Mouse (Mus musculus): Measurements from ENCODE around the gene Tmem176b.
"Not testable (repeated sequence)": the region's sequence is repeated elsewhere in the genome, so short reads cannot be mapped to it uniquely, and the experiment has no call there.

The Tmem176b gene

DNA sequence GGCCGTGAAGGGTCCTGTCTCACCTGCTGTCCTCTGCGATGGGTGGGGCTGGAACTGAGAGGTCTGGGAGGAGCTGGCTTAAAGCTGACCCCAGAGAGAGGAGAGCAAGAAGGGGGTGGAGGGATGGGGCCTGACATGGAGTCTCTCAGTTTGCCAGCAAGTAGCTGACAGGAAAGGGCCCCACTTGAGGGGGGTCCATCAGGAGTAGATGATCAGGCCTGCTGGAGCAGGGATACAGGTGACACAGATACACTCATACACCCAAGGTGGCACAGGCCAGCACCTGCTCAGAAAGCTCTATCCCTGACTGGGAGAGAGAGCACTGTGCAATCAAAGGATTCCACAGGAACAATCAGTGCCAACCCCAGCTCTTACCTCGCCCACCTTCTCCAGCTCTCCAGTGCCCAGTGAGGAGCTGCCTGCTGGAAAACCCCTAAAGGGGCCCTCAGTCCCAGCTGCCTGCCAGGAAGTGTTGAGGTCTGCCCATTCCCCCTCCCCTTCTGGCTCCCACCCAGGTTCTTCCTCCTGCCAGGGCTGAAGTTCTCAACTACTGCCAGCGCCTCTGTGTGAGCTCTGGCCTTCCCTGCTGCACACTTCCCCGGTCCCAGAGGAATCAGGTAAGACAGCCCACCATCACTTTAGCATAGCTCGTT is at the start of gene Tmem176b:
Gene Tmem176b (minus strand): TSS at position 524 of the 653 bp plus-strand sequence.
- peak in 1 of 2 experiments; percentile 16 for DNase-seq (ENCODE audit: low read depth in 2 of 2, low spot score in 2 of 2)

DNA sequence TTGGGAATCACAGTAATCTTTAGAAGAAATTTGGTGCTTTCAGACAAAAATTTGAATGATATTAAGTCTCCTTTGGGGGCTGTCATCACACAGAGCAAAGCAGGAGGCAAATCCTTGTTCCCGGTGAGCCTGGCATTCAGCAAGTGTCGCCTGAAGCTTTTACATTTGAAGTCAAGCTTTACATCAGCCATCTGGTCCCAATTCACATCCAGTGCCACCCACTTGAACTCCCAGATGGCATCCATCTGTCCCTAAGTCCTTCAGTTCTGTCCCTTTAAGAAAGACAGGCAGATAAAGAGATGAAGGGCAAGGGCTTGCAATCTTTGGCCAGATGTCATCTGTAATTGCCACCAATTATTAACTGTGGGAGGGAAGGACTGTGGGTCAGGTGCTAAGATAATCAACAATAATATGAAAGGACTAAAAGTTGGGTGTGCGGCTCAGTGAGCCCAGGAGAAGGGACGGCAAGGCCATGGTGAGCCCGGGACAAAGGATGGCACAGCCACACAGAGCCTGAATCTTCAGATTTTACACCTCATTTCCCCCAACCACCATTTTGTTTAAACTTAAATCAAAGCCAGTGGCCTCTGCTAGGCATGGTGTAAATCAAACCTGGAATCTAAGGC is 35.3 kb upstream of the Tmem176b start:
- no peak for DNase-seq (ENCODE audit: low read depth in 2 of 2, low spot score in 2 of 2)

DNA sequence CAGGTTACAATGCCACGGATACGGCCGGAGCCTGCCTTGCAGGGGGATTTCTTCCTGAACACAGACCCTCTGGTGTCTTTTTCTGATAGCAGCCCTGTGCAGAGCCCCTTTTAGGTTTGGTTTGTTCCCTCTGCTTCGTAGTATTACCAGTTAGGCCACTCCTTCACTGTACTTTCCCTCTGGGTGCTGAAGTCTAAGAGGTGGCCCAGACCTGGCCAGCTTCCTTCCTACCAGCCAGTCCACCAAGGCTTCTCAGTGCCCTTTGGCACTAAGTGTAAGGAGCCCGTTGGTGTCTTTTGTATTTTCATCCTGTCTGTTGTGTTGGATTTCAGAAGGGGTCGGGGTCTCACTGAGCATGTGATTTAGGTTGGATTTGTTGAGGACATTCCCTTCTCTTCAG is 34.2 kb upstream of the Tmem176b start:
- DNase-seq (ENCODE audit: low read depth in 2 of 2, low spot score in 2 of 2), result no peak

DNA sequence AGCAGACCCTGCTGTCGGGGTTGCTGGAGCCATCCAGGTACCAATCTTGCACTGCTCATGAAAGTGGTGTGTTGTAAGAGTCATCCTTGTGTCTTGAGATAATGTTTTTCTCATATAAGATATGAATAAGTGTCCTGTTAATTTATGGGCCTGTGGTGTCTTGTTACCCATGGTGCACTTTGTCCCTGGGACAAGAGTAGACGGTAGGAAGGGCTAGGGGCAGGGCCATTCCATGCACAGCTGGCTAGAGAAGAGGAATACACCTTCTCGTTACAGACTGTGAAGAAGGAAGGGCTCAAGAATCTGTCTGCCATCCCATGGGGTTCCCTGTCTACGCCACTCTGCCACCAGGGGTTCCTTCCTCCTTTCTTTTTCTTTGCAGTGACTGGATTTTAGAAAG is 33.3 kb upstream of the Tmem176b start:
- DNase-seq (ENCODE audit: low read depth in 2 of 2, low spot score in 2 of 2), result no peak

DNA sequence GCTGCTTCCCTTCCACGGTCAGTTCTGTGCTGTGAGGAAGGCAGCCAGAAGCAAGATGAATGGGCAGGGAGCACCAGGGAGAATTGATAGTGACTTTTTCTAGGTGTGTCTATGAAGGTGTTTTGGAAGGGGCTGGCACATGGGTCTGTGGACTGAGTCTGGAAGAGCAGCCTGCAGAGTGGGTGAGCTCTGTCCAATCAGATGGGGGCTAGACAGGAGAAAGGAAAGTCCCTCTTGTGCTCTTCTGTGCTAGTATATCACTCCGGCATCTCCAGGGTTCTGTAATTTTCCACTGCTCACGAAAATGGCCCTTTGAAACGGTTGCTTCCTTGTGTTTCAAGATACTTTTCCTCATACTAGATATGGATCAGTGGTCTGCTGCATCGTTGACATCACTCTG is 31.3 kb upstream of the Tmem176b start, which contains the start of gene Aoc1:
Gene Aoc1 (plus strand): TSS at position 301 of the 400 bp plus-strand sequence.
- DNase-seq (ENCODE audit: low read depth in 2 of 2, low spot score in 2 of 2), result no peak

DNA sequence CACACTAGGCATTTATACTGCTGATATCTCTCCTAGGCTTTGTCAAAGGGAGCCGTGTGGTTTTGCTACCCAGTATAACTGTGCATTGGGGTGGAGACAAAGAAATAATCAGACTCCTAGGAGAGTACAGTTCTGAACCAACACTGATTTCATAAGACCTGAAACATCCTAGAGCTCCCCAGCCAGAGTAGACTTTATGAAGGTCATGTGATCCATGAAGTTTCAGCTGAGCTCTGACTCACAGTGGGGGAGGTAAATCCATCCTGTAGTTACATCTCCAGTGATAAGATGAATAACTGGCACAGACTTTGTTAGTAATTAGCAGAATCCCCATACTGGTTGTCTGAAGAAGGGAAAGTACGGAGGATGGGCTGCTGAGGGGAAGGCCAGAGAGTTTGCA is 28.5 kb upstream of the Tmem176b start:
- no peak for DNase-seq (ENCODE audit: low read depth in 2 of 2, low spot score in 2 of 2)

DNA sequence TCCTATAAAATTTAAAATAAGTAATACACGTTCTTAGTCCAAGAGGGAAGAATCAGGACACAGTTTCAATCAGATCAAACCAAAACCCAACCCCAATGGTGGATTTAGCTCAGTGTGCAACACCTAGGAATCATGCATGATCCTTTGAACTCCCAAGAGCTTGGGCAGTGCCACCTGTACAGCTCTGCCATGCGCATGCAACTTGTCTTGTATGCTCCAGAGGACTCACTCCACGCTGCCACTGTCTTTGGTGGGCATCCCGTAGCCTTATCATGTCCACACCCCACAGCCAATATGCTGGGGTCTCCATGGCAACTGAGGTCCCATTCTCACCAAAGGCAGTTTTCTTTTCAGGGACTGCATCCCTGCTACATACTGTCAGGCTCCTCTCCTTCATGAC is 25.9 kb upstream of the Tmem176b start:
- DNase-seq (ENCODE audit: low read depth in 2 of 2, low spot score in 2 of 2), result no peak

DNA sequence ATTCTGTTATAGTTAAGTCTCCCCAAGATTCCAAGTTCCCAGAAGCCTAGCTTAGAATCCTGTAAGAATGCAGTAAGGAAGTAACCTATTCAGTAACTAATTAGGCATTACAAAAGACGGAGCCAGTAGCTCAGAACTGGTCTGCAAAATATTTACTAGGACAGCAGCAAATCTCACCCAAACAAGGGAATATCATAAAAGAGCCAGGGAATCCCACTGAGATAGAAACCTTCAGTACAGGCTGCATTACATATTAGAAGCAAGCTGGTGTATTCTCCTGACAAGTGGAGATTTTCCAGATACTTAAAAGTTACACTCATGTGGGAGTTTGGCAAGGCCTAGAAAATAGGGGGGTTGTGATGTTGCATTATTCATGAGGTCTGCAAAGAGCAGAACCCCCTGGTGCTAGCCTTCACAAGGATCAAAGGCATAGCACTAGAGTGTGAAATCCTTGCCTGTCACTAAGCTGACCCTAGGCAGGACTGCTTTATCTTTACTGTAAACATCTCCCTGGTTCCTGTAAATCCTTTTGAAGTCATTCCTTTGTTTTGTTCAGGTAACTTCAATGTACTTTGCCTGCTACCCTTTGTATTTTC is 25.2 kb upstream of the Tmem176b start:
- not testable (repeated sequence) for DNase-seq (ENCODE audit: low read depth in 2 of 2, low spot score in 2 of 2)

DNA sequence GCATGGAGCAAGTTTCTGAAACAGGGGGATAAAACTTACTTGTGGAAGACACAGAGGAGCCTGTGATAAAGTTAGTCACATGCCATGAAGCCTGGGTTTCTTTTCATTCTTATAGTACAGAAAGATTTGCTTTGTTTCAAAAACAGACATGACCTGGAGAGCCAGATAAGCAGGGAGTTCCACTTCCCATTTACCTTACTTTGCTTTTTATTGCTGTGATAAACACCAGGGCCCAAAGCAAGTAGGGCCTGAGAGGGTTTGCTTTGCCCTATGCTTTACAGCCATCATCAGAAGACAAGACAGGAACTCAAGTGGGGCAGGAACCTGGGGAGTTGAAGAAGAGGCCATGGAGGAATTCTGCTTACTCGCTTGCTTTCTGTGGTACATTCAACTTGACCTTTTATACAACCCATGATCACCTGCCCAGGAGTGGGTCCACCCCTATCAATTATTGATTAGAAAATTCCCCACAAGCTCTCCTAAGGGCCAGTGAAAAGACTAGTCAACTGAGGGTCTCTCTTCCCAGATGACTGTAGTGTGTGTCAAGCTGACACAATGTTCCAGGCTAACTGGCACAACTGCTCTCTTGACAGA is 24.0 kb upstream of the Tmem176b start:
- DNase-seq (ENCODE audit: low read depth in 2 of 2, low spot score in 2 of 2), result no peak

DNA sequence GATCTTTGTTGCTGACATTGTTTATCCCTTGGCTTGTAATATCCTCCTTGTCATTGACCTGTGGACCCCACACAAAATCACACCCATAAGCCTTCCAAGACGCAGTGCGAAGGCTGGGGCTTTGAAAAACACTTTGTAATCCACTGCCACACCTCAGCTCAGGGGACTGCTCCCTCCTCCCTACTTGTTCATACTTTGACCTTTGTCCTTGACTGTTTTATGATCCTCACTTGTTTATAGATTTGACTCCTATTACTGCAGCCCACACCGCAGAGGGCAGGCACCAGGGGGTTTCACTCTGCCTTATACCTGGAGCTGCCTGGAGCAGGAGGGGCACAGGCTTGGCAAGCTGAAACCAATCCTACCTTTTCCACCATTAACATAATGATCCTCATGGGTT is 23.4 kb upstream of the Tmem176b start:
- DNase-seq (ENCODE audit: low read depth in 2 of 2, low spot score in 2 of 2), result no peak

DNA sequence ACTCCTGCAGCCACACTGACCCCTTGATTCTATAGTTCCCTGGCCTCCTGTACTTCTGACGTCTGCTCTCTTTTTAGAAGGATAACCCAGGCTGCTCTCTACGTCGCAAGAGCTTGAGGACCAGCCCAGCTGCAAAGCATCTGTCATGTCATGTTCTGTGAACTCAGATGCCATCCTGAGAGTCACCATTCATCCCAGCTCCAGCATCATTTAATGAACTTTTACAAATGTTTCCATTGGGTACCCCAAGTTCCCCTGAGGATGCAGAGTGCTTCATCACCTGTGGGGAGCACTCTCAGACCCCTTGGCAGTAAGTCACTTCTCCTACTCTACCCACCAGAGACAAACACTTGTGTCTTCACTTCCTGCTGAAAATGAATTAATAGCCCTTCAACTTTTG is 22.9 kb upstream of the Tmem176b start:
- no peak for DNase-seq (ENCODE audit: low read depth in 2 of 2, low spot score in 2 of 2)

DNA sequence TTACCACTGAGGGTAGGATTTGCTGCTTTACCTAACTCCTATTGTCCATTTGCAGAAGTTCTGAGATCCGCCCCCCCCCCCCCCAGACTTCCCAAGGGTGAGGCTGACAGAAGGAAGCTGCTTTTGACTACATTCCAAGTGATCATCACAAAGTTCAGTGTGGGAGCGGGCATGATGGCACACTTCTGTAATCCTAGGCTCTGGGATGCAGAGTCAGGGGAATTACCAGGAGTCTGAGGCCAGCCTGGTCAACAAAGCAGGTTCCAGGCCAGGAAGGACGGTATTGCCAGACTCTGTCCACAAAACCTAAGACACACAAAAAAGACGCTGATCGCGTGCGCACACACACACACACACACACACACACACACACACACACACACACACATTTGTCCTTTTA is 22.2 kb upstream of the Tmem176b start:
- no peak for DNase-seq (ENCODE audit: low read depth in 2 of 2, low spot score in 2 of 2)

DNA sequence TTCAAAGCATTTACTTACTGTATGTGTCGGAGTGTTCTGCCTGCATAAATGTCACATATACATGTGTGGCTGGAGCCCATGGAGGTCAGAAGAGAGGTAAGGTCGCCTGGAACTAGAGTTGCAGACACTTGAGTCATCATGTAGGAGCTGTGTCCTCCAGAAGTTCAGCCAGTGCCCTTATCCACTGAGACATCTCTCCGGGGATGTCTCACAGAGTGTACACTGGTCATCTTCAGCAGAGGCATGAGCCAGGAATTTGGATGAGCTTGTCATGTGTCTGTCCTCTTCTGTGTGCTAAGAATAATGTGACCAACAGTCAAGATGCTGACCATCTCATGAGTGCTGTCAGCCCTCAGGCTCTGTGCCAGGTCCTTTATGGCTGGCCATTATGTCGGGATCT is 21.5 kb upstream of the Tmem176b start:
- no peak for DNase-seq (ENCODE audit: low read depth in 2 of 2, low spot score in 2 of 2)

DNA sequence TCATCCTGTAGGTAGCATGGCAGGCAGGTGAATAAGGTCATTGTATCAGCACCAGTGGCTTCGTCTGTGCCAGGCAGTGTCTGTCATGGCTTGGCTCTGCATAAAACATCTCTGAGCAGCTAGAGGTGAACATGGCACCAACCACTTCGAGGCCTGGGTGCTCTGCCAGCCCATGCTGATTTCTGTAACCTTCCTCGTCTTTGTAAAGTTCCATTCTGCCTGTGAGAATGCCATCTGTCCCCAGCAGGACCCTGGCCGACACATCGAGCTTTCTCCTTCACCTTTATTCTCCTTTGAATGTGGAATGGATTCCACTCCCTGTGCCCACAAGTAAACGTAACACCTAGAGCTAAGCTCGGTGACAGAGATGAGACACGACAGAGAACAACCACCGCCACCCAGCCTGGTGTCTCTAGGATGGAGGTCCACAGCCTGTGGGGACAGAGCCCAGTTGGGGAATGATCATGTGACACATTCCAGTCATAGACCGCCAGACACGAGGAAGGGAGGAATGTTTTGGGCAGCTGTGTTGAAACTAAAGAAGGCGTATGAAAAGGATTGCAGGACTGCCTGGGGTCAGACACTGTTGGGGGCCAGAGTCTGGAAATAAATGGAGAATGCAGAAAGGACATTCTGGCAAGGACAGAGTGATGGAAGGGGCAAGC is 20.5 kb upstream of the Tmem176b start:
- no peak for DNase-seq (ENCODE audit: low read depth in 2 of 2, low spot score in 2 of 2)

DNA sequence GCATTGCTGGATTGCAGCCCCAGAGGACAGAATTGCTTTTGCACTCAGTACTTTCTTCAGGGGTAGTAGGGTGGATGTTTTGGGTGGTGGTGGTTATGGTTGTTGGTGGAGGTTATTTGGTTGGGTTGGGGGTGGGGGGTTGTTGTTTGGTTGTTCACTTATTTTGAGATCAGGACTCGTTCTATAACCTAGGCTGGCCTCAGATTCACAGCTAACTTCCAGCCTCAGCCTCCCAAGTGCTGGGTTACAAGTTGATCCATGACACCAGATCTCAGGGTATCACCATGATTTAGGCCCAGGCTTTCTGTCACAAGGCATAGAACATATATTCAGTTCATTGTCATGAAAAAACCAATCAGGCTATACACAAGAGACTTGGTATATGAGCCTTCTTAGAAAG is 19.6 kb upstream of the Tmem176b start:
- no peak for DNase-seq (ENCODE audit: low read depth in 2 of 2, low spot score in 2 of 2)

DNA sequence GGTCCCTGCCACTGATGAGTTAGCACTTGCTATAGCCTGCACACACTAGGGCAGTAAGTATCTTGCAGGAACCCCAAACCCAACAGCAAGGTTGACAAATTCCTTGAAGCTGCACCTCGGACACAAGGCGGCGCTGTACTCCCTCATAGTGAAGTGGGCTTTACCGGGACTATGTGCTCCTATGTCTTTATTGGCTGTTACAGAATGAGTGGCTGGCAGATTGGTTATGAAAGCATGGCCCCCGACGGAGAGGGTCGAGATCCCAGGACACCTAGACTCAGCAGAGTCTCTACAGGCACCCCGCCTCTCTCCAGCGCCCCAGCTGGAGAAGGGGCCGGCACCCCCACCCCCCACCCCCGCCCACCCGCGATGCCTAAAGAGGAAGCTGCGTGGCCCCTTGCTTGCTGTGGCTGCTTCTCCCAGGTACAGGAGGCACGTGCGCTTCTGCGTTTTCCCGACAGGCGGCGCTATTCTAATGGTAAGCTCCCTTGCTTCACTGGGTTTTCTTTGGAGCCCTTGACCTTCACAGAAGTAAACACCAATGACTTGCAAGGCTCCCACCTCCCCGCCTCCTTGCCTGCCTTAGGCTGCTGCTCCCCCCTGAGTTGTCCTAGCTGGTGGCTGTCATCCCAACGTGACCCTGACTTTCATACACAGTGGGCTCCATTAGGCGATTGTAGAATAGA is 19.0 kb upstream of the Tmem176b start:
- peak; percentile 40 to 62 for DNase-seq (ENCODE audit: low read depth in 2 of 2, low spot score in 2 of 2)

DNA sequence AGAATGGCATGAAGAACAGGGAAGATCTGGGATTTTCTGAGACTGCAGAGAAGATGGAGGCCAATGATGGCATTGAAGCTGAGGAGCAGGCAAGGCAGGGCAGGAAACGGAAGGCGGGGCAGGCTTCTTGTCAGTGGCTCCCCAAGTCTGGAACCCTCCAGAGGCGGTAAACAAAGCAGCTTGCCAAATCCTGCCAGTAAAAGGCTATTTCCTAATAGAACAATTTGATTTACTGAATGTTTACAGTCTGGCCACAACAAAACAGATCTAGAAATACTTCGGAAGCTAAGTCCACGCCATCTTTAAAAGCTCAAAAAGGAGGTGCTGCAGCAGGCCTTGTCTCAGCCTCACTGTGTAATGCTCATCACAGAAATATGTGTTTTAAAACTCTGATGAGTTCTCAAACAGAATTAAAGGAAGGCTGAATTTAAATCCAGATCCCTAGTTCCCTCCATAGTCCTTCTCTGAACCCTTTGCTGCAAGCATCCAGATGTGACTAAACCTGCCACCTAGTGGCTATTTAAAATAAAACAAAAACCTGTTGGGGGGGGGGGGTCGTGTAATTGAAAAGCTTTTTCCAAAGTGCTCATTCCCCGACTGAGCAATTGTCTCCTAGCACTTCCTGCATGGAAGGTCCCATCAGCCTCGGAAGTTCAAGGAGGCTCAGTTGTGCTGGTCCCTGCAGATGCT is 16.5 kb upstream of the Tmem176b start:
- DNase-seq (ENCODE audit: low read depth in 2 of 2, low spot score in 2 of 2), result no peak

DNA sequence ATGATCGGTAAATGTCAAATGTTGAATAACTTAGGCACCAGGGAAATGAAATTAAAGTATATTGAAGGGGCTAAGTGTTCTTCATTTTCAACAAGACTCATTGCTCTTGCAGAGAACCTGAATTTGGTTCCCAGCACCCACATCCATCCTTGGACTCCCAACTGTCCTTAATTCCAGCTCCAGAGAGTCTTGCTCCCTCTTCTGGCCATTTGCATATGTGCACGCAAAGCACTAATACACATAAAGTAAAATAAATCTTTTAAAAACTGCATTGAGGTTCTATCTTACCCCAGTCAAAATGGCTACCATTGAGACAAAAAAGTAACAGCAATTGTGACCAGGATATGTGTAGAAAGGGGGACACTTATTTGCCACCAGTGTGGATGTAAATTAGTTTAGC is 12.9 kb upstream of the Tmem176b start:
- DNase-seq (ENCODE audit: low read depth in 2 of 2, low spot score in 2 of 2), result no peak

DNA sequence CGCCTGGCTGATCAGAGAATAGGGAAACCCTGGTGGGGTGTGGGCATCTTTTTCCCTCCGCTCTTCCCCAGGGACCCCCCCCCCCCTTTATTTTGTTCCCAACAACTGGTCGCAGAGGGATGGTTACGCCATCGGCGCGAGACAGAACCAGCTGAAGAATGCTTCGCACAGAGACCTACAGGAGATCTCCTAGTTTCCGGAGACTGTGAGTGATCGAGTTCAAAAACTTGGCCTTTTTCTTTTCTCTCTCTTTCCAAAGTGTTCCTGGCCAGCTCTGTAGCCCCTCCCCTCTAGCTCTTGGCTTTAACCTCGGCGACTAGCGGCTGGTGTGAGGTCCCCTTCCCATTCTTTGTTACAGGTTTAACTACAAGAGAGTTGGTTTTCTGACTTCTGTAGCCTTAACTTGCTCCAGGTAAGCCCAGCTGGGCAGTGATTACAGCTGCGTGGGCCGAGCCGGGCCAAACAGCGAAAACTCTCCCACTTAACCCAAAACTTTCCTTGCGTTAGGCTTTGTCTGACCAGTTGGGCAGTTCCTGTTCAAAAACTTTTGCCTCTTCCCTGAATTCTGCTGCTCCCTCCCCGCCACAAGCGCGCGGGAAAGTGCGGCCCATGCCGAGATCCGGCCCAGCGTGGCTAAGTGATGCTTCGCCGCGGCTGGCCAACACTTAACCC is 10.7 kb upstream of the Tmem176b start:
- DNase-seq (ENCODE audit: low read depth in 2 of 2, low spot score in 2 of 2), result no peak

DNA sequence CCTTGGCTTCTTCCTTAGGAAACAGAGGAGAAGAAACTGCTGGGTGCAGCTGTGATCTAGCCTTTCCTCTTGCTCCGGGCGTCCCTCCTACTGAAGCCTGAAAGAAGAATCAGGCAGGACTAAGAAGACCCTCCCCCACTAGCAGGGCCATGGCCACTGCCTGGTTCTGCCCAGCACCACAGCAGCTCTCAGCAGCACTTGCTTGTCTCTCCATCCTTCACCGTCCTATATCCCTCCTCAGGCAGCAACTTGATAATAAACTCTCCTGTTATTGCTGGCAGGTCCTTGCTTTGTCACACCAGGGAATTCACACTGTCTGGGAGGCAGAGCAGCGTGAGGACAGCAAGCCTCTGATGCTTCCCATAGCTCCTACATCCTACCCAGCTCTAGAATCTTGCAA is 3.8 kb upstream of the Tmem176b start:
- DNase-seq (ENCODE audit: low read depth in 2 of 2, low spot score in 2 of 2), result no peak

All from CD8-positive naive resting alpha-beta T cell, adult 2 months (primary cell).